Mouse (Mus musculus) left cerebral cortex, postnatal 36 days (tissue): Measurements from ENCODE around the gene Jup. TPM values are rescaled to one million over a fixed set of nuclear protein-coding genes. Genes with fewer than 3 reads are reported as not detected.

Experiments used
- DNase-seq, 2 experiments: peaks; one replicate each; pipeline ENCODE4 v3.0.0; 2021 to 2022; ENCODE audit warnings: low spot score in 2 of 2, mixed read lengths in 1 of 2
- intact Hi-C: fragments of 180-260 bp; cut with DNase I; formaldehyde crosslinking; loops from one replicate; pipeline ENCODE4 v1.15.1; 2025
- total RNA-seq, 2 experiments: library from RNA; stranded (reverse); gene quantifications; 2 replicates each; pipeline ENCODE4 v1.2.3; 2021

The Jup gene
- total RNA-seq, 2 experiments from 2014 or later, result 44.1 to 49.2 TPM

DNA sequence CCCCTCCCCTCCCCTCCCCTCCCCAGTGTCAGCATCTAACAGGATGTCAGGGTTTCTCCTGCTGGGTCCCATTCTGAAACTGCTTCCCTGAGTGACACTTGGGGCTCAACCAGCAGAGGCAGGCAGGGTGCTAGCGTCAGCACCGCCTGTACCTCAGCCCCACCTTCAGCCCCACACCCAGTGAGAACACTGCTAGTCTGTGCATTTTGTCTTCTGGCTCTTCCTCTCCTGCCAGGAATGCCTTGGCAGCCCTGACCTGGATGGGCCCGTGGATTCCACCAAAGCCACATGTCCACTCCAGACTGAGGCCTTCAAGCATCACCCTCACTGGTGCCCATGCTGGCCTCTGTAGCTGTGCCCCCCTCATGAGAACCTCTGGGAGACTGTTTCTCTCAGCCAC is 12.1 kb upstream of the Jup start:
- intact Hi-C loops, result no loop called here
- no peak for DNase-seq

GRCm38 (mm10) chr11:100408835-100409462 is 11.4 kb upstream of the Jup start:
- intact Hi-C loops, result loop anchor here (1.0 kb wide), 1 partner anchor 47 kb away; no protein-coding TSS in a partner anchor
- DNase-seq, result no peak

GRCm38 (mm10) chr11:100408076-100408834 is 10.7 kb upstream of the Jup start:
- peak in 1 of 2 experiments; percentile 60 for DNase-seq

GRCm38 (mm10) chr11:100406995-100407705 is 9.6 kb upstream of the Jup start:
- DNase-seq, result no peak
- intact Hi-C loops, result no loop called here

More at GRCm38 (mm10) chr11:100408076-100408834, 10.7 kb upstream of the Jup start:
- intact Hi-C loops, result loop anchor here (1.0 kb wide), 1 partner anchor 46 kb away; no protein-coding TSS in a partner anchor

DNA sequence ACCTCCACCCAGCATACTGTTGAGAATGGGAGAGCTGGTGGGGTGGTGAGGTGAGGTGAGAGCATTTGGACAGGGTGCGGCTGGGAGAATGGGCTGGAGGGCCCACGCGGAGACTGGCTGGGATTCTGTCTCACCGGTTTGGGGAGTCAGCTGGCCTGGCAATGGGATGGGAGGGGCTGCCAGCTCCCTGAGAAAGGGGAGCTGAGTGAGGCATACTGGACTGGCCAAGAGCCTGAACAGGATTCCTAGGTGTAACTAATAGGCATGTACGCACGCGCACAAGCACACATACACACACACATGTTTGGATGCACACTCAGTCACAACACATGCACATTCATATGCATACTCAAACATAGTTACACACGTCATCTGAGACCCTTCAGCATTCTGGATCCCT is 8.7 kb upstream of the Jup start:
- DNase-seq, result no peak
- intact Hi-C loops, result no loop called here

- no peak for DNase-seq
- intact Hi-C loops, result no loop called here
These were observed 7.0 kb upstream of the Jup start for GRCm38 (mm10) chr11:100404456-100405074.

DNA sequence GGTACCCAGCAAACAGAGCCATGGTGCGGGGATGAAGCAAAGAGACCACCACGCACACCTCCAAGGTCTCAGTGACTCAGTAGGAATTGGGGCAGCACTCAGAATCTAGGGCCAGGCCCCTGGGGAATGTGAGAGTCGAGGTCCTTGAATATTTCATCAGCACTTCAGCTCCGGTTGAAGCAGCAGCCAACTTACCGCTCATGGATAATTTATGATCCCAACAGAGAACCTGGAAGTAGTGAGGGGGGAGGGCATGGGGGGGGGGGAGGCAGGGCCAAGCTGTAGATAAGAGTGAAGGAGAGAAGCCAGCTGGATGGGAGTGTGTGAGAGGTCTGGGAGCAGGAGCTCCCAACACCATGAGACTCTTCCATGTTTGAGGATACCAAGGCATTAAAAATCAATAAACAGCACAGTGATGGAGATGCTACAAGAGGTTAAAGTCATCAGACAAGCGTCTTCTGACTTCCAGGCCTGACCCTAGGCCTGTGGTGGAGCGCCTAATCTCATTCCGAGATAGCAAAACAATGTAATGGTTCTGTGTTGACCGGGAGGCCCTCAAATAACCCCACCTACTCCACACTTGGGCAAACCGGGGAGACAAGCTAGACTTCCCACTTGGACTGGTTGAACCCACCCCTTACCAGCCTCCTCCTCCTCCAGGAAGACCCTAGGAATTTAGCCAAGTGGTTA is 6.0 kb upstream of the Jup start:
- intact Hi-C loops, result no loop called here

GRCm38 (mm10) chr11:100402682-100403081 is 5.1 kb upstream of the Jup start:
- intact Hi-C loops, result no loop called here

More for the DNA sequence above, 6.0 kb upstream of the Jup start:
- no peak for DNase-seq

GRCm38 (mm10) chr11:100402240-100402639 is 4.7 kb upstream of the Jup start:
- no peak for DNase-seq
- intact Hi-C loops, result no loop called here

More at GRCm38 (mm10) chr11:100402682-100403081, 5.1 kb upstream of the Jup start:
- no peak for DNase-seq

GRCm38 (mm10) chr11:100400842-100401241 is 3.3 kb upstream of the Jup start:
- DNase-seq, result no peak

GRCm38 (mm10) chr11:100399727-100400538 is 2.4 kb upstream of the Jup start:
- intact Hi-C loops, result no loop called here

More at GRCm38 (mm10) chr11:100400842-100401241, 3.3 kb upstream of the Jup start:
- intact Hi-C loops, result no loop called here

GRCm38 (mm10) chr11:100399320-100399719 is 1.8 kb upstream of the Jup start:
- intact Hi-C loops, result no loop called here

More at GRCm38 (mm10) chr11:100399727-100400538, 2.4 kb upstream of the Jup start:
- no peak for DNase-seq

DNA sequence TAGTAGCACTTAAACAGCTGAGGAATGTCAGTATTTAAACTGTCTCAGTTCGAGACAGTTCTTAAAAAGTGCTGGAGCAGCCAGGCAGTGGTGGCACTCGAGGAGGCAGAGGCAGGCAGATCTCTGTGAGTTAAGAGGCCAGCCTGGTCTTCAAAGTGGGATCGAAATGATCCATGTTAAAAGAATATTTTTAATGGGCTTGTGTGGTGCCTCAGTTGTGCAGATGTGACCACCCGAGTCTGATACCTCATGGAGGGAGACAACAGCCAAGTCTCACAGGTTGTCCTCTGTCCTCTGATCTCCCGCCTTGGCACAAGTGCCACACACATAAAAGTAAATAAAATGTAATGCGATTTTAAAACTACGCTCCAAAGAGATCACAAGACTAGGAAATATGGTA is 954 bp upstream of the Jup start:
- DNase-seq, result no peak

More at GRCm38 (mm10) chr11:100399320-100399719, 1.8 kb upstream of the Jup start:
- DNase-seq, result no peak

GRCm38 (mm10) chr11:100396886-100397599 is 520 bp downstream of the Jup start:
- intact Hi-C loops, result no loop called here
- DNase-seq, result no peak

More for the DNA sequence above, 954 bp upstream of the Jup start:
- intact Hi-C loops, result no loop called here

- peak in 1 of 2 experiments; percentile 45 for DNase-seq
- intact Hi-C loops, result no loop called here
These were observed 1.5 kb downstream of the Jup start for GRCm38 (mm10) chr11:100395861-100396631.

GRCm38 (mm10) chr11:100395200-100395599 is 2.4 kb downstream of the Jup start:
- no peak for DNase-seq
- intact Hi-C loops, result no loop called here
